Mouse (Mus musculus): ENCODE measurements around the gene Hrct1. TPM values are rescaled to one million over a fixed set of nuclear protein-coding genes. Genes with fewer than 3 reads are reported as not detected.

Hrct1 gene
- polyA plus RNA-seq, 1 experiment: not detected

GRCm38 (mm10) chr4:43760460-43760859 is 33.5 kb downstream of the Hrct1 start:
- H3K36me3 ChIP-seq (ENCODE audit: control insufficient read depth): no peaks in the 10 kb centered on the region
- TF ChIP-seq TAL1 (IDR thresholded peaks at IDR 0.05; ENCODE audit: low read length): no peak
- TF ChIP-seq GATA1 (IDR thresholded peaks at IDR 0.05; ENCODE audit: low read length): no peak
- no peaks in the 10 kb centered on the region for H3K9me3 ChIP-seq (ENCODE audit: control insufficient read depth, low read length)
- no peaks in the 10 kb centered on the region for H3K4me1 ChIP-seq (ENCODE audit: control insufficient read depth)
- no peak overlapping the region for H3K4me3 ChIP-seq (replicated peaks)
- no peaks in the 10 kb centered on the region for H3K27me3 ChIP-seq (ENCODE audit: control insufficient read depth)

- Histone ChIP-seq H3K27me3 (ENCODE audit: control insufficient read depth) (no peaks in the 10 kb centered on the region), H3K4me1 (ENCODE audit: control insufficient read depth) (no peaks in the 10 kb centered on the region), H3K9me3 (ENCODE audit: control insufficient read depth, low read length) (no peaks in the 10 kb centered on the region), H3K36me3 (ENCODE audit: control insufficient read depth) (no peaks in the 10 kb centered on the region), H3K4me3 (replicated peaks) (no peak overlapping the region)
- no peak for TF ChIP-seq GATA1 (IDR thresholded peaks at IDR 0.05; ENCODE audit: low read length)
- no peak for TF ChIP-seq TAL1 (IDR thresholded peaks at IDR 0.05; ENCODE audit: low read length)
Observed at GRCm38 (mm10) chr4:43761336-43761735, 34.3 kb downstream of the Hrct1 start.

DNA sequence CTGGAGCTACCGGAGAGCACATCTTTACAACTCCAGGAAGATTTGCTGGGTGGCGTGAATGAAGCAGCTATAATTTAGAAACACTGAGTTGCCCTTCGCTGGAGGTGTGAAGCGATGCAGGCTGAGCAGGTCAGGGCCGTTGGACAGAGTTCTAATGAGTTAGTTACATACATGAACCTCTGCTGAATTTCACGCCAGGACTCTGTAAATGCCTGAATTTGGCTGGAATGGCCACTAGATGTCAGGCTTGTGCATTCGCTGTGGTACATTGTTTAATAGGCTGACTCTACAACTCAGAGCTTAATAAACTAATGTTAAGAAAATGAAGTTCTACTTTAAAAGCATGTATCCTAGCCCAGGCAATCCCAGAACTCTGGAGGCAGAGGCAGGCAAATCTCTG is 36.4 kb downstream of the Hrct1 start:
- TF ChIP-seq GATA1 (IDR thresholded peaks at IDR 0.05; ENCODE audit: low read length) (no peak), TAL1 (IDR thresholded peaks at IDR 0.05; ENCODE audit: low read length) (no peak)
- Histone ChIP-seq H3K4me3 (replicated peaks) (no peak overlapping the region), H3K9me3 (ENCODE audit: control insufficient read depth, low read length) (no peaks in the 10 kb centered on the region), H3K4me1 (ENCODE audit: control insufficient read depth) (no peaks in the 10 kb centered on the region), H3K27me3 (ENCODE audit: control insufficient read depth) (no peaks in the 10 kb centered on the region), H3K36me3 (ENCODE audit: control insufficient read depth) (no peaks in the 10 kb centered on the region)

- no peaks in the 10 kb centered on the region; the same call in 1 of the 2 replicates for H3K9me3 ChIP-seq (ENCODE audit: control insufficient read depth, low read length)
- H3K4me3 ChIP-seq (replicated peaks): no peak overlapping the region
- no peak for TF ChIP-seq TAL1 (IDR thresholded peaks at IDR 0.05; ENCODE audit: low read length)
- no peak for TF ChIP-seq GATA1 (IDR thresholded peaks at IDR 0.05; ENCODE audit: low read length)
- no peaks in the 10 kb centered on the region for H3K36me3 ChIP-seq (ENCODE audit: control insufficient read depth)
- no peaks in the 10 kb centered on the region for H3K4me1 ChIP-seq (ENCODE audit: control insufficient read depth)
- no peaks in the 10 kb centered on the region for H3K27me3 ChIP-seq (ENCODE audit: control insufficient read depth)
Observed at GRCm38 (mm10) chr4:43768341-43768740, 41.4 kb downstream of the Hrct1 start.

DNA sequence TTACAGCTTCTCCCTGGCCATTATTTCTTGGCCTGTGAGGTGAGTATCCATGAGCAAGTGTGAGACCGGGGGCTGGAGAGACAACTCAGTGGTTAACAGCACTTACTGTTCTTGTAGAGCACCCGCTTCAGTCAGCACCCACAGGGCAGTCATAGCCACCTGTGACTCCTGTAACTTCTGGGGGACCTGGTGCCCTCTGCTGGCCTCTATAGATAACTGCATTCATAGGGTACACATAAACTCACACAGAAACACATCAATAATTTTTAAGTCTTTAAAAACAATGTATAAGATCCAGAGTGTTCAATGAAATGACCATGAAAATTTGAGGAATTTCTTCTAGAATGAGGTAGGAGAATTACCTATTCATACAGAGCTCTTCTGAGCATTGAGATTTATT is 42.4 kb downstream of the Hrct1 start:
- Histone ChIP-seq H3K9me3 (ENCODE audit: control insufficient read depth, low read length) (no peaks in the 10 kb centered on the region; the same call in 1 of the 2 replicates), H3K4me1 (ENCODE audit: control insufficient read depth) (no peaks in the 10 kb centered on the region), H3K36me3 (ENCODE audit: control insufficient read depth) (no peaks in the 10 kb centered on the region), H3K4me3 (replicated peaks) (no peak overlapping the region), H3K27me3 (ENCODE audit: control insufficient read depth) (no peaks in the 10 kb centered on the region)
- no peak for TF ChIP-seq GATA1 (IDR thresholded peaks at IDR 0.05; ENCODE audit: low read length)
- TF ChIP-seq TAL1 (IDR thresholded peaks at IDR 0.05; ENCODE audit: low read length): no peak

DNA sequence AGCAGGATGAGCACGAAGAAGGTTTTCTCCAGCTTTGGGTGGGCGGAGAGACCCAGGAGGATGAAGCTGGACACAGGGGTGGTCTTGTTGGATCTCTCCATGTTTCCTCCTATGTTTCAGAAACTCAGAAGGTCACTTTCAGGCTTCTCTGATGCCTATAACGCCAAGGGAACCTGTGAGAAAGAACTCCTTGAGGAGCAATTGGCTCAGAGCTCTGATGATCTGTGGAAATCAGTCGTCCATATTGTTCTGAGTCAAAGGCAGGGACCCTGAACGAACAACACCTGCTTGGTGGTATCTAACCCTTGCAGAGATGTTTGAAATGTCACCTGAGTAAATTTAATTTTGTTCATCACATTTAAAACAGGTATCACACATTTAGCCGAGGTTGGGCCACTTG is 43.9 kb downstream of the Hrct1 start, which contains the start of gene Olfr159:
Gene Olfr159 (minus strand): TSS at position 101 of the 400 bp plus-strand sequence.
- H3K9me3 ChIP-seq (ENCODE audit: control insufficient read depth, low read length): no peaks in the 10 kb centered on the region; the same call in 1 of the 2 replicates

GRCm38 (mm10) chr4:43771626-43772025 is 44.6 kb downstream of the Hrct1 start:
- no peak overlapping the region for H3K4me3 ChIP-seq (replicated peaks)
- TF ChIP-seq GATA1 (IDR thresholded peaks at IDR 0.05; ENCODE audit: low read length) (no peak), TAL1 (IDR thresholded peaks at IDR 0.05; ENCODE audit: low read length) (no peak)
- H3K27me3 ChIP-seq (ENCODE audit: control insufficient read depth): no peaks in the 10 kb centered on the region
- H3K4me1 ChIP-seq (ENCODE audit: control insufficient read depth): no peaks in the 10 kb centered on the region
- no peaks in the 10 kb centered on the region; the same call in 1 of the 2 replicates for H3K9me3 ChIP-seq (ENCODE audit: control insufficient read depth, low read length)
- H3K36me3 ChIP-seq (ENCODE audit: control insufficient read depth): no peaks in the 10 kb centered on the region

More for the DNA sequence above, 43.9 kb downstream of the Hrct1 start, which contains the start of gene Olfr159:
- no peak within 1 kb of the TSS for H3K4me3 ChIP-seq (replicated peaks)
- H3K4me1 ChIP-seq (ENCODE audit: control insufficient read depth): no peaks in the 10 kb centered on the region
- H3K27me3 ChIP-seq (ENCODE audit: control insufficient read depth): no peaks in the 10 kb centered on the region
- no peak for TF ChIP-seq GATA1 (IDR thresholded peaks at IDR 0.05; ENCODE audit: low read length)
- no peak for TF ChIP-seq TAL1 (IDR thresholded peaks at IDR 0.05; ENCODE audit: low read length)
- H3K36me3 ChIP-seq (ENCODE audit: control insufficient read depth): no peaks in the 10 kb centered on the region

DNA sequence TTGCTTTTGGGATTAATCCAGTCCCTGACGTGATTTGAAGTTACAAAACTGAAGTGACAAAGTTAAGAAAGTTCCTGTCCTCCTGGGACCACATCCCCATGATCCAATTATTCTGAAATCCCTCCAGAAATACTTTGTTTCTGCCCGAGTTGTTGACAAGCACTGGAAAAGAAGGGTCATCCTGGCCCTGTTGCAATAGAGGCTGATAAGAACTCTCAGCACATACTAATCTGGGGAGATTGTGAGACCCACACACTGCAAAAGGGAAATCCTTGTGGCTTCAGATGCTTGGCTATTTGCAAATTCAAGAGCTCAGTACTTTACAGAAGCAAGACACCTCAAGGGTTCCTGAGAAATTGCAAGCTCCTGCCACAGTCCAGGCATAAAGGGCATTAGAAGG is 45.3 kb downstream of the Hrct1 start:
- Histone ChIP-seq H3K4me1 (ENCODE audit: control insufficient read depth) (no peaks in the 10 kb centered on the region), H3K4me3 (replicated peaks) (no peak overlapping the region), H3K27me3 (ENCODE audit: control insufficient read depth) (no peaks in the 10 kb centered on the region), H3K9me3 (ENCODE audit: control insufficient read depth, low read length) (no peaks in the 10 kb centered on the region; the same call in 1 of the 2 replicates), H3K36me3 (ENCODE audit: control insufficient read depth) (no peaks in the 10 kb centered on the region)
- TF ChIP-seq GATA1 (IDR thresholded peaks at IDR 0.05; ENCODE audit: low read length): no peak
- no peak for TF ChIP-seq TAL1 (IDR thresholded peaks at IDR 0.05; ENCODE audit: low read length)

Other genes with a start within 250 kb of the Hrct1 start
- not detected in 2 replicates for gene Sit1, start 243.5 kb upstream of the Hrct1 start, polyA plus RNA-seq (2012)
- 10.5 and 12.4 TPM in 2 replicates for gene Ccdc107, start 234.3 kb upstream of the Hrct1 start, polyA plus RNA-seq (2012)
- 9.4 and 10.5 TPM in 2 replicates for gene Arhgef39, start 227.5 kb upstream of the Hrct1 start, polyA plus RNA-seq (2012)
- gene Car9, start 220.2 kb upstream of the Hrct1 start, polyA plus RNA-seq (2012): not detected in 2 replicates
- gene Tpm2, start 203.4 kb upstream of the Hrct1 start, polyA plus RNA-seq (2012): 0.13 TPM in 1 of 2 replicates, not detected in the other
- gene Creb3, start 164.9 kb upstream of the Hrct1 start, polyA plus RNA-seq (2012): 0.10 and 0.20 TPM in 2 replicates
- 17.6 and 19.2 TPM in 2 replicates for gene Tln1, start 164.5 kb upstream of the Hrct1 start, polyA plus RNA-seq (2012)
- 3.5 and 7.2 TPM in 2 replicates for gene Rgp1, start 148.5 kb upstream of the Hrct1 start, polyA plus RNA-seq (2012)
- gene Gba2, start 148.3 kb upstream of the Hrct1 start, polyA plus RNA-seq (2012): 0.70 and 1.1 TPM in 2 replicates
- not detected in 2 replicates for gene Msmp, start 142.7 kb upstream of the Hrct1 start, polyA plus RNA-seq (2012)
- gene Npr2, start 95.3 kb upstream of the Hrct1 start, polyA plus RNA-seq (2012): 0.15 TPM in 1 of 2 replicates, not detected in the other
- not detected in 2 replicates for gene Spag8, start 73.6 kb upstream of the Hrct1 start, polyA plus RNA-seq (2012)
- 3.9 and 4.6 TPM in 2 replicates for gene Hint2, start 70.7 kb upstream of the Hrct1 start, polyA plus RNA-seq (2012)
- 0.03 and 0.11 TPM in 2 replicates for gene Tmem8b, start 58.2 kb upstream of the Hrct1 start, polyA plus RNA-seq (2012)
- gene Fam221b, start 58.0 kb upstream of the Hrct1 start, polyA plus RNA-seq (2012): 0.03 and 0.04 TPM in 2 replicates
- not detected in 2 replicates for gene Olfr70, start 26.4 kb upstream of the Hrct1 start, polyA plus RNA-seq (2012)
- not detected in 2 replicates for gene Olfr71, start 16.9 kb upstream of the Hrct1 start, polyA plus RNA-seq (2012)
- gene Spaar, start 2.8 kb downstream of the Hrct1 start, polyA plus RNA-seq (2012): not detected in 2 replicates
- not detected in 2 replicates for gene Olfr159, start 43.8 kb downstream of the Hrct1 start, polyA plus RNA-seq (2012)
- not detected in 2 replicates for gene Olfr156, start 96.7 kb downstream of the Hrct1 start, polyA plus RNA-seq (2012)
- gene Olfr157, start 113.0 kb downstream of the Hrct1 start, polyA plus RNA-seq (2012): not detected in 2 replicates
- not detected in 2 replicates for gene Olfr155, start 124.4 kb downstream of the Hrct1 start, polyA plus RNA-seq (2012)
- gene Reck, start 148.3 kb downstream of the Hrct1 start, polyA plus RNA-seq (2012): not detected in 2 replicates
- gene Glipr2, start 230.2 kb downstream of the Hrct1 start, polyA plus RNA-seq (2012): 3.0 and 3.8 TPM in 2 replicates